Mouse (Mus musculus) spleen, adult 12 weeks (tissue): Measurements from ENCODE around the gene Cubn.

ENCODE experiments used
- DNase-seq: peaks from one replicate; pipeline ENCODE4 v3.0.0; 2022; ENCODE audit warnings: low spot score

Cubn gene

GRCm38 (mm10) chr2:13234796-13235195 lies 256.8 kb downstream of the Cubn start:
- DNase-seq, result no peak

GRCm38 (mm10) chr2:13233902-13234301 lies 257.7 kb downstream of the Cubn start:
- no peak for DNase-seq

GRCm38 (mm10) chr2:13233254-13233835 lies 258.3 kb downstream of the Cubn start:
- no peak for DNase-seq

DNA sequence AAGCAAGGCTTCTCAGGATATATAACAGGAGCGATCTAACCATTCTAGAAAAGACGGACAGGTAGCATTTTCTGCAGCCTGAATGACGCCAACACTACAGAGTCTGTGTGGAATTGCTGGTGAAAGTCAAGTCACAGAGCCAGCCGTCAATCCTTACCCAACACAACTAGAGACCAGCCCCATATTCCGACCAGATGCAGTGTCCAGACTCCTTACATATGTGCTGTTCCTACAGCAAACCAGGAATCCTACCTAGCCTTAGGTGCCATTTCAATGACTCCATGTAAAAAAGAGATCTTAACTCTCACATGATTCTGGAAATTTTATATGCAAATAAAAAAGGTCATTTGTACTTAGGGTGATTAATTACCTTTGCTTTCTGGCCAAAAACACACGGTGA lies 259.3 kb downstream of the Cubn start:
- DNase-seq, result no peak

DNA sequence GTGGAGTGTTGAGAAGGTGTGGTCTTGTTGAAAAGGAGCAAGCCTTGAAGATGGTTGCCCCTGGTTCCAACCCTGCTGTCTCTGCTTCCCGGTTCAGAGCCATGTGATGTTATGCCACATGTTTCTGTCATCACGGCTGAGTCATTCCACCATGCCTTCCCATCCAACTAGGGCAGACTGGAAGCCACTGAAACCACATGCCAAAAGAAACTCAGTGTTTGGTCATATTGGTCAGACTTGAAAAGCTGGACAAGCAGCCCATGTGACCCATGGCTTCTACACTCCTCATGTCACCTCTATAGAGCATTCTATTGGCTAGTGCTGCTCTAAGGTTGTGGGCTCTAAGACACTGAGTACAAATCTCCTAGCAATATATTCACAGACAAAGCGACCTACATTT lies 261.9 kb downstream of the Cubn start:
- DNase-seq, result no peak
